Mouse (Mus musculus): ENCODE data around the gene Aoc1.

- no peak for TF ChIP-seq CTCF (IDR thresholded peaks at IDR 0.05; ENCODE audit: borderline replicate concordance, control insufficient read depth, extremely low read depth, insufficient read depth, low read length, poor library complexity)
- TF ChIP-seq POLR2A (IDR thresholded peaks at IDR 0.05; ENCODE audit: control insufficient read depth, extremely low read depth, insufficient read depth, low read length, poor library complexity) = no peak
Observed at GRCm38 (mm10) chr6:48845086-48845485, 27.6 kb upstream of the Aoc1 start.
